Mouse (Mus musculus) spleen, adult 2 months (tissue): Measurements from ENCODE around the gene Pold1. TPM values are rescaled to one million over a fixed set of nuclear protein-coding genes. Genes with fewer than 3 reads are reported as not detected.

Experiments
- DNase-seq, 2 experiments: peaks; one replicate each; pipeline versions ENCODE4 v3.0.0 to v3.0.0-alpha.2; 2012 to 2021; ENCODE audit warnings: low spot score in 2 of 2, low read depth in 1 of 2
- H3K27ac ChIP-seq: fragments of 200-500 bp; 2 replicates; pipeline ENCODE4 v1.5.1; 2012; ENCODE audit warnings: low read length, inconsistent platforms; ENCODE audit not compliant: insufficient read depth
- H3K27me3 ChIP-seq: fragments of 200-500 bp; 2 replicates; pipeline ENCODE4 v1.6.1; 2012; ENCODE audit warnings: mild to moderate bottlenecking, moderate library complexity, low read length, inconsistent platforms; ENCODE audit not compliant: control insufficient read depth, insufficient read depth
- H3K36me3 ChIP-seq: fragments of 200-500 bp; 2 replicates; pipeline ENCODE4 v1.6.1; 2012; ENCODE audit warnings: mild to moderate bottlenecking, low read length, inconsistent platforms; ENCODE audit not compliant: control insufficient read depth, insufficient read depth
- H3K4me1 ChIP-seq: fragments of 200-500 bp; 2 replicates; pipeline ENCODE4 v1.6.1; 2011; ENCODE audit warnings: inconsistent platforms; ENCODE audit not compliant: control insufficient read depth, insufficient read depth, insufficient read length
- H3K4me3 ChIP-seq: fragments of 200-500 bp; 2 replicates; pipeline ENCODE4 v1.5.1; 2011; ENCODE audit warnings: mild to moderate bottlenecking, inconsistent platforms; ENCODE audit not compliant: insufficient read depth, insufficient read length; ENCODE audit errors: extremely low read depth
- CTCF ChIP-seq: fragments of 200-500 bp; IDR thresholded peaks from 2 replicates; pipeline ENCODE4 v1.5.1; 2011; ENCODE audit warnings: mild to moderate bottlenecking, inconsistent platforms; ENCODE audit not compliant: insufficient read depth, insufficient read length, insufficient replicate concordance; ENCODE audit errors: extremely low read depth
- POLR2A ChIP-seq: fragments of 200-500 bp; IDR thresholded peaks from 2 replicates; pipeline ENCODE4 v1.6.1; 2011; ENCODE audit warnings: low read depth, low read length, inconsistent platforms
- WGBS: fragments of 180-500 bp; shearing (Covaris S2); methylation state at CpG from one replicate; pipeline ENCODE4 v1.1.7; 2018; 5-methylcytosine and 5-hydroxymethylcytosine counted together
- polyA plus RNA-seq: library from polyadenylated mRNA; depleted of rRNA; stranded (reverse); fragments of >200 nt; gene quantifications from 2 replicates; pipeline ENCODE4 v1.2.3, GENCODE M21; 2012

The Pold1 gene
- polyA plus RNA-seq, 1 experiment, result 118 TPM

- H3K27ac ChIP-seq, result no peak overlapping the region
- H3K27me3 ChIP-seq, result no peaks in the 10 kb centered on the region
- H3K4me3 ChIP-seq, result no peak overlapping the region
- 92% methylated on average over 10 of the region's 10 CpGs for WGBS
- H3K36me3 ChIP-seq, result peaks cover 8% of the 10 kb centered on the region; the same call in 1 of the 2 replicates
- no peaks in the 10 kb centered on the region; the same call in 1 of the 2 replicates for H3K4me1 ChIP-seq
- TF ChIP-seq POLR2A, result no peak
- TF ChIP-seq CTCF, result no peak
- no peak for DNase-seq
Observed at GRCm38 (mm10) chr7:44497361-44498055, 51.1 kb downstream of the Pold1 start.

GRCm38 (mm10) chr7:44496771-44497109, 51.9 kb downstream of the Pold1 start:
- peak overlapping the region; percentile 79 for H3K4me3 ChIP-seq
- H3K27me3 ChIP-seq, result no peaks in the 10 kb centered on the region
- TF ChIP-seq CTCF (no peak), POLR2A (no peak)
- WGBS, result 3% methylated on average over 26 of the region's 26 CpGs
- DNase-seq, result no peak
- peaks cover 15% of the 10 kb centered on the region for H3K36me3 ChIP-seq
- H3K4me1 ChIP-seq, result no peaks in the 10 kb centered on the region; the same call in 1 of the 2 replicates
- H3K27ac ChIP-seq, result peak overlapping the region; percentile 89

GRCm38 (mm10) chr7:44495992-44496770, 52.5 kb downstream of the Pold1 start, which contains the start of the genes Emc10 and Fam71e1:
Gene Emc10 (minus strand): TSS chr7:44496529.
Gene Fam71e1 (plus strand): TSS chr7:44496581.
- H3K27me3 ChIP-seq, result no peaks in the 10 kb centered on the region
- TF ChIP-seq POLR2A (no peak; the same call in 1 of the 2 replicates), CTCF (no peak)
- peak; percentile 98 to 100 for DNase-seq
- H3K27ac ChIP-seq, result peak within 1 kb of the TSS; percentile 99
- H3K36me3 ChIP-seq, result peaks cover 21% of the 10 kb centered on the region
- under 1% methylated on average over 58 of the region's 58 CpGs for WGBS
- peak within 1 kb of the TSS; percentile 79 for H3K4me3 ChIP-seq
- H3K4me1 ChIP-seq, result no peaks in the 10 kb centered on the region; the same call in 1 of the 2 replicates

- Histone ChIP-seq H3K4me1 (no peaks in the 10 kb centered on the region; the same call in 1 of the 2 replicates), H3K36me3 (peaks cover 31% of the 10 kb centered on the region), H3K27ac (no peak overlapping the region), H3K4me3 (no peak overlapping the region), H3K27me3 (no peaks in the 10 kb centered on the region)
- TF ChIP-seq POLR2A (no peak), CTCF (no peak)
- WGBS, result 87% methylated on average over 7 of the region's 7 CpGs
- DNase-seq, result no peak
Observed at GRCm38 (mm10) chr7:44495086-44495485, 53.6 kb downstream of the Pold1 start.

- H3K27ac ChIP-seq, result no peak overlapping the region
- H3K4me1 ChIP-seq, result no peaks in the 10 kb centered on the region; the same call in 1 of the 2 replicates
- H3K4me3 ChIP-seq, result no peak overlapping the region
- 92% methylated on average over 12 of the region's 12 CpGs for WGBS
- H3K27me3 ChIP-seq, result no peaks in the 10 kb centered on the region
- TF ChIP-seq POLR2A (no peak), CTCF (no peak)
- H3K36me3 ChIP-seq, result peaks cover 33% of the 10 kb centered on the region
- DNase-seq, result no peak
Observed at GRCm38 (mm10) chr7:44494681-44495080, 54.0 kb downstream of the Pold1 start.

- no peak overlapping the region for H3K4me3 ChIP-seq
- no peak for DNase-seq
- H3K4me1 ChIP-seq, result no peaks in the 10 kb centered on the region; the same call in 1 of the 2 replicates
- TF ChIP-seq POLR2A (no peak), CTCF (no peak)
- no peaks in the 10 kb centered on the region for H3K27me3 ChIP-seq
- H3K27ac ChIP-seq, result no peak overlapping the region
- H3K36me3 ChIP-seq, result peaks cover 38% of the 10 kb centered on the region
- 94% methylated on average over 21 of the region's 21 CpGs for WGBS
Observed at GRCm38 (mm10) chr7:44492166-44492826, 56.4 kb downstream of the Pold1 start.
